ENCODE assay signal across 8 mouse cellular contexts in genomic region chr11:74828965-74829550, GRCm38 (mm10). TPM values are rescaled to one million over a fixed set of nuclear protein-coding genes. Genes with fewer than 3 reads are reported as not detected.
DNase-seq lines count a peak whose midpoint lies in the region; ATAC-seq lines count a peak whose summit lies in the region.

No protein-coding gene starts in this region.

- no peaks in the 10 kb centered on the region for H3K9me3 ChIP-seq in heart, embryonic 12.5 days (replicated peaks)
- no peaks in the 10 kb centered on the region for H3K9me3 ChIP-seq in forebrain, embryonic 13.5 days (replicated peaks)
- no peaks in the 10 kb centered on the region for H3K9me3 ChIP-seq in liver, embryonic 15.5 days (replicated peaks)

- no peak for DNase-seq in heart, adult 18-20 months
- peak; percentile 29 for DNase-seq in CD4-positive helper T cell, adult 2 months (ENCODE audit: low read depth, low spot score)
- no peak for DNase-seq in ovary, postnatal 14 days (ENCODE audit: low spot score)
- no peak for DNase-seq in urinary bladder, adult 2 months (ENCODE audit: low spot score)
- DNase-seq in embryo, embryonic 11 days = no peak

- H3K36me3 ChIP-seq in heart, embryonic 12.5 days = no peaks in the 10 kb centered on the region
- no peaks in the 10 kb centered on the region; the same call in 1 of the 2 replicates for H3K36me3 ChIP-seq in forebrain, embryonic 13.5 days (ENCODE audit: poor library complexity, severe bottlenecking)
- no peaks in the 10 kb centered on the region for H3K36me3 ChIP-seq in liver, embryonic 15.5 days (replicated peaks)

- H3K27me3 ChIP-seq in heart, embryonic 12.5 days (replicated peaks) = no peaks in the 10 kb centered on the region
- no peaks in the 10 kb centered on the region; the same call in 1 of the 2 replicates for H3K27me3 ChIP-seq in forebrain, embryonic 13.5 days
- H3K27me3 ChIP-seq in liver, embryonic 15.5 days = no peaks in the 10 kb centered on the region

- no peak for ATAC-seq in heart, embryonic 12.5 days (ENCODE audit: insufficient number of reproducible peaks, low FRiP score)
- ATAC-seq in forebrain, embryonic 13.5 days = no peak
- no peak for ATAC-seq in liver, embryonic 15.5 days (ENCODE audit: insufficient read depth)

- 19% methylated on average over 11 of the region's 11 CpGs for WGBS in heart, embryonic 12.5 days
- WGBS in forebrain, embryonic 13.5 days = 11% methylated on average over 11 of the region's 11 CpGs
- 22% methylated on average over 11 of the region's 11 CpGs for WGBS in liver, embryonic 15.5 days (ENCODE audit: insufficient replicate concordance)

- 0 out of 2 replicates have a peak overlapping the region, but pooled peaks have one; percentile 100 for H3K27ac ChIP-seq in heart, embryonic 12.5 days (ENCODE audit: poor library complexity, severe bottlenecking)
- no peak overlapping the region for H3K27ac ChIP-seq in forebrain, embryonic 13.5 days
- peak overlapping the region; percentile 96 for H3K27ac ChIP-seq in liver, embryonic 15.5 days (replicated peaks)

- 0 out of 2 replicates have a peak overlapping the region, but pooled peaks have one; percentile 50 for H3K9ac ChIP-seq in heart, embryonic 12.5 days
- H3K9ac ChIP-seq in forebrain, embryonic 13.5 days = no peak overlapping the region
- H3K9ac ChIP-seq in liver, embryonic 15.5 days = peak overlapping the region; percentile 79; the same call in 1 of the 2 replicates

- peak overlapping the region; percentile 88 for H3K4me3 ChIP-seq in heart, embryonic 12.5 days
- peak overlapping the region; percentile 97 for H3K4me3 ChIP-seq in forebrain, embryonic 13.5 days
- H3K4me3 ChIP-seq in liver, embryonic 15.5 days (replicated peaks) = peak overlapping the region; percentile 80

- peaks cover 30% of the 10 kb centered on the region for H3K4me1 ChIP-seq in heart, embryonic 12.5 days (replicated peaks)
- H3K4me1 ChIP-seq in forebrain, embryonic 13.5 days = peaks cover 32% of the 10 kb centered on the region
- H3K4me1 ChIP-seq in liver, embryonic 15.5 days (replicated peaks) = peaks cover 79% of the 10 kb centered on the region

- peak overlapping the region; percentile 94 for H3K4me2 ChIP-seq in heart, embryonic 12.5 days
- peak overlapping the region; percentile 91 for H3K4me2 ChIP-seq in forebrain, embryonic 13.5 days
- H3K4me2 ChIP-seq in liver, embryonic 15.5 days = peak overlapping the region; percentile 100

RNA-seq across cellular contexts. Expression of gene Mnt, which starts 1.7 kb away (rescaled TPM):
- polyA plus RNA-seq in heart, embryonic 12.5 days (2016; fragmentation: Nextera tagmentation; extraction: Ambion mirVana) = 4.0 and 4.8 TPM in 2 replicates
- total RNA-seq in heart, adult 18-20 months (2021) = 1 to 10 TPM; 5.8 to 6.3 TPM
- polyA plus RNA-seq in forebrain, embryonic 13.5 days (2015; fragmentation: Nextera tagmentation; extraction: Ambion mirVana) = 6.8 and 8.1 TPM in 2 replicates
- polyA plus RNA-seq in liver, embryonic 15.5 days (2015; fragmentation: Nextera tagmentation; extraction: Ambion mirVana) = 1.4 and 1.5 TPM in 2 replicates
- 7.9 and 14.8 TPM in 2 replicates for polyA plus RNA-seq in urinary bladder, adult 2 months (2012; rRNA removed)

RNA-seq across cellular contexts. Expression of gene Mettl16, which starts 58.4 kb away (rescaled TPM):
- polyA plus RNA-seq in heart, embryonic 12.5 days (2016; fragmentation: Nextera tagmentation; extraction: Ambion mirVana) = 34.6 and 37.0 TPM in 2 replicates
- total RNA-seq in heart, adult 18-20 months (2021) = 10 to 100 TPM; 16.4 to 17.3 TPM
- polyA plus RNA-seq in forebrain, embryonic 13.5 days (2015; fragmentation: Nextera tagmentation; extraction: Ambion mirVana) = 54.2 and 57.5 TPM in 2 replicates
- polyA plus RNA-seq in liver, embryonic 15.5 days (2015; fragmentation: Nextera tagmentation; extraction: Ambion mirVana) = 18.4 and 19.5 TPM in 2 replicates
- 12.1 and 12.4 TPM in 2 replicates for polyA plus RNA-seq in urinary bladder, adult 2 months (2012; rRNA removed)
